ENCODE assay signal across 20 mouse cellular contexts in genomic region chr11:72232991-72233390, GRCm38 (mm10). TPM values are rescaled to one million over a fixed set of nuclear protein-coding genes. Genes with fewer than 3 reads are reported as not detected.
"Had no signal": no experiment of that assay in that cellular context is flagged by ENCODE, and none has a peak within 500 bp of the region (broad histone marks: within the 10 kb centered on the region; RNA-seq: fewer than 3 reads in every experiment).

No protein-coding gene starts in this region.

- H3K27ac ChIP-seq: neural tube, embryonic 13.5 days; neural tube, embryonic 15.5 days; stomach, embryonic 15.5 days; stomach, postnatal 0 days had no signal

- H3K4me3 ChIP-seq: neural tube, embryonic 13.5 days; neural tube, embryonic 15.5 days; stomach, embryonic 15.5 days had no signal

- H3K9me3 ChIP-seq: neural tube, embryonic 13.5 days; neural tube, embryonic 15.5 days; stomach, embryonic 15.5 days had no signal

- H3K27me3 ChIP-seq: neural tube, embryonic 13.5 days; neural tube, embryonic 15.5 days; stomach, embryonic 15.5 days had no signal

- H3K9ac ChIP-seq: neural tube, embryonic 13.5 days; neural tube, embryonic 15.5 days; stomach, embryonic 15.5 days had no signal

- H3K4me1 ChIP-seq: neural tube, embryonic 13.5 days; neural tube, embryonic 15.5 days; stomach, embryonic 15.5 days had no signal

- H3K36me3 ChIP-seq: neural tube, embryonic 13.5 days; neural tube, embryonic 15.5 days; stomach, embryonic 15.5 days had no signal

- H3K4me2 ChIP-seq: neural tube, embryonic 13.5 days; neural tube, embryonic 15.5 days; stomach, embryonic 15.5 days had no signal

- DNase-seq: retina, postnatal 1 day; right cerebral cortex, adult 18-20 months; right cerebral cortex, postnatal 14 days; right cerebral cortex, postnatal 25 days; right cerebral cortex, postnatal 4 days; spleen, adult 18-20 months; thymus, adult 18-20 months; thymus, adult 2 months; thymus, postnatal 14 days; thymus, postnatal 25 days; thymus, postnatal 36 days; thymus, postnatal 4 days had no signal

RNA-seq across cellular contexts. Expression of gene Gm43951, which starts 26.4 kb away (rescaled TPM):
- polyA plus RNA-seq: stomach, embryonic 14.5 days had no signal

RNA-seq across cellular contexts. Expression of gene Slc13a5, which starts 34.0 kb away (rescaled TPM):
- polyA plus RNA-seq: small intestine, adult 2 months; spleen, adult 2 months; thymus, postnatal 0 days had no signal
